Mouse (Mus musculus) right cerebral cortex, postnatal 10 days (tissue): ENCODE results near the gene Gimap3.

Experiments used
- DNase-seq, 2 experiments: peaks; one replicate each; pipeline ENCODE4 v3.0.0; 2021; ENCODE audit warnings: low spot score in 2 of 2

Gimap3 gene

DNA sequence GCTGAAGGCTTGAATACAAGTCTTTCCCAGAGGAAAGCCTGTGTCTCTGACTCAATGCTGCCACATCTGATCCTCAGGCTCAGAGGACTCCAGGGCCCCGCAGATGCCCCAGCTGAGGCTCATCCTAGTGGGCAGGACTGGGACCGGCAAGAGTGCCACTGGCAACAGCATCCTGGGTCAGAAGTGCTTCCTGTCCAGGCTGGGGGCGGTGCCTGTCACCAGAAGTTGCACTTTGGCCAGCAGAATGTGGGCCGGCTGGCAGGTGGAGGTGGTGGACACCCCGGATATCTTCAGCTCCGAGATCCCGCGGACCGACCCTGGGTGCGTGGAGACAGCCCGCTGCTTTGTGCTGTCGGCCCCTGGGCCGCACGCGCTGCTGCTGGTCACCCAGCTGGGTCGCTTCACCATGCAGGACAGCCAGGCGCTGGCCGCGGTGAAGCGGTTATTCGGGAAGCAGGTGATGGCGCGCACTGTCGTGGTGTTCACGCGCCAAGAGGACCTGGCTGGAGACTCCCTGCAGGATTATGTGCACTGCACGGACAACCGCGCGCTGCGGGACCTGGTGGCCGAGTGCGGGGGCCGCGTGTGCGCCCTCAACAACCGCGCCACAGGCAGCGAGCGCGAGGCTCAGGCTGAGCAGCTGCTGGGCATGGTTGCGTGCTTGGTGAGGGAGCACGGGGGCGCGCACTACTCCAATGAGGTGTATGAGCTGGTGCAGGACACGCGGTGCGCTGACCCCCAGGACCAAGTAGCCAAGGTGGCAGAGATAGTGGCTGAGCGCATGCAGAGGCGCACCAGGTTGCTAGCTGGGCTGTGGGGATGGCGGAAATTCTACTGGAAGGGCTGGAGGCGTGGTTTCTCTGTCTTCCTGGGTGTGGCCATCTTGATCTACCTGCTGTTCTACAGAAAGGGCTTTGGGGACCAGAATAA is 28.0 kb downstream of the Gimap3 start:
- DNase-seq = peak; percentile 35 to 37

DNA sequence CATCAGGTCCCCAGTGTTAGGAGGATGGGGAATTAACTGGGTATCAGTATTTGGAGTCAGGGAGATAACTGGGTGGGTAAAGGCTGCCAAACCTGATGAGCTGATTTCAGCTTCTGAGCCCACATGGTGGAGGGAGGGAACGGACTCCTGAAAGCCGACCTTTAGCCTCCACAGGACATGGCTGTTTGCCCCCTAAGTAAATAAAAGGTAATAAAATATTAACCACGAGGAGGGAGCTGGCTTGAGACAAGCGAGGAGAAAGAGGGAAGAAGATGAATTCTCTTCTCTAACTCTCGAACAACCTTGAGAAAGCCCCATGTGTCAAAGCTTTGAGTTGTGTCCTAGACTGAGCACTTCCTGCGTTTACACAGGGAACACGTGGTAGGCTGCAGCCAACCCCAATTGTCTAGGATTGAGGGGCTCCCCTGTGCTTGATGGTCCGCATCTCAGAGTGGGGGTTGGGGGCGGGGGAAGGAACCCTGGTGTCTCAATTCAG is 28.9 kb downstream of the Gimap3 start:
- DNase-seq = no peak

DNA sequence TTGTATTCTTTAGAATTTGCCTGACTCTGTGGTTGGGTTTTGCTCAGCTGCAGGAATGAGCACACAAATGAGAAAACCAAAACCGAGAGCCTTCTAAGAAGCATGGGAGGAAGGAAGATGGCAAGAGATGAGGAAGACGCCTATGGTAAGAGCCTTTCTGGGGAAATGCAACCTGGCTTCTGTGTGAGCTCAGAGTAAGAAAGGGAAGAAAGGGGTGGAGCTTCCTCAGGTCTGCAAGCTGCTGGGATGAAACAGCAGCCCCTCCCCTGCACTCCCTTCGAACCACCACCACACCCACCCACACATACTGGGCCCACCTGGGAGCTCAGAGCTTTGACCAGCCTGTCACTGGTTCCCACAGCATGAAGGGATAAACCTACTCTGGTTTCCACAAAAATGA is 29.4 kb downstream of the Gimap3 start:
- DNase-seq = no peak

DNA sequence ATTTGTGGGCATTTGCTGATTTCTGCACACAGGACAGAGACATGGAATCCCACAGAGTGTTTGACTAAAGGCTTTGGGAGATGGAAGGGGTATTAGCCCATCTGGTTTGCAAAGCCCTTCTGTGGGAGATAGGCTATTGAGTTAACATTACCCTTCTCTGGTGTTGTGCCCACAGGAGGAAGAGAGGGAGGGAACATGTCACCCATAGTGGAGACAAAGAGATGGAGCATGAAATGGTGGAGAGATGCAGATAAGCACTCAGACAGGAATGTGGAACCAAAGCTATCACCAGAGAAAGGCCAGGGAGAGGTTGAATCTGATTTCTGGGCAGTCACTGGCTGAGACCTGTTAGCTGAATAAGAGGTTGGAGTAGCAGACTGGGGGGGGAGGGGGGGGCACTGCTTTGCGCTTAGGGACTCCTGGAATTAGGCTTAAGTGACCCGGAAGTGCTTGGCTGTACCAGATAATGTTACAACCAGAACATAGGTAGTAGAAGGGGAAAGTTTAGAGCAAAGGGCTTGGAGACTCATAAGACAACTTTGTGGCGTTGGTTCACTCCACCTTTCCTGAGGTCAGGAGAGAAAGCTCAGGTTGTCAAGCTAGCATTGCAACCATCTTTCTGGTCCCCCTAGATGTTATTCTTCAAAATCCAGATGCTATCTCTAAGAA is 30.0 kb downstream of the Gimap3 start:
- no peak for DNase-seq

DNA sequence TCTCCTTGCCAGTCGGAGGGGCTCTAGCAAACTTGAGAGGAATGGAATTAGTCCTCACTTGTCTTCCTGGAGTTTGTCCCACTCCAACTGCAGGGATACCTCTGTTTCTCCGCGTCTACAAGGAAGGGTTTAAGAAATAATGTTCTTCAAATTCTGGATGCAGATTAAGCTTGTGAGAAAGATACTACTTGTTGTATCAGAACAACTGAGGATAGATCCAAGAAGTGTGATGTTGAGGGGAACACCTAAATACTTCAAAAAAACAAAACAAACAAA is 30.9 kb downstream of the Gimap3 start:
- DNase-seq = no peak

DNA sequence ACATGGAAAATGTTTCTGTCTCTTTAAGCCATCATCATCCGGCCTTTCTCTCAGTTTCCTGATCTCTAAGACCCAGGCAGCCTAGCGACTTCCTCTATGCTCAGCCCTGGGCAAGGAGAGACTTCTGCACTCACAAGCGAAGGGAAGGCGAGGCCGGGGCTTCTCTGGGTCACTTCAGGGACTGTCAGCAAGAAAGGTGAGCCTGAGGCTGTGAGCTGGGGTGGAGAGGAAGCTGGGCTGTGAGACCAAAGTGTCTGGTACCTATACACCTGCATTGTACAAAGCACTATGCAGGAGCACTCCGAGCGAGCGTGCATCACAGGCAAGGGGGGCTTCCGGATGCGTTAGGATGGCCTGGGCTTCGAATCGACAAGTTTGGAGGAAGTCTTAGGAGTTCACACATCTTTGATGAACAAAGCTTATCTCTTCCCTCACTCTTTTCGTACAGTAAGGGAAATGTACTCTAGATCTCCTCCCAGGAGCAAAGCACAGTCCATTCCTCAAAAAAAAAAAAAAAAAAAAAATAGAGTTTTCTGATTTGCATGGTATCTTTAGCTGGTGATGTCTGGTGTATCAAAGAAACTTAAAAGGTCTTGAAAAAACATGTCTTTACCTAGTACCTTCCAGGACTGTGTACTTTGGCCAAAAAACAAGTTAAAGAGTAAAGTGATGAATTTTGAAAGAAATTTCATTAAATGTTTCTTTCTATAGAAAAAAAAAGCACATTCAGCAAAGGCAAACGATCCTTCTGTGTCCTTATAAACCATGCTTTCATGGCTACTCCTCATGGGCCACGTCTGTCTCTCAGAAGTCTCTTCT is 31.5 kb downstream of the Gimap3 start, which contains the start of gene Gimap1:
TSS of gene Gimap1 (plus strand) at position 94 of the 819 bp plus-strand sequence.
- DNase-seq = no peak

DNA sequence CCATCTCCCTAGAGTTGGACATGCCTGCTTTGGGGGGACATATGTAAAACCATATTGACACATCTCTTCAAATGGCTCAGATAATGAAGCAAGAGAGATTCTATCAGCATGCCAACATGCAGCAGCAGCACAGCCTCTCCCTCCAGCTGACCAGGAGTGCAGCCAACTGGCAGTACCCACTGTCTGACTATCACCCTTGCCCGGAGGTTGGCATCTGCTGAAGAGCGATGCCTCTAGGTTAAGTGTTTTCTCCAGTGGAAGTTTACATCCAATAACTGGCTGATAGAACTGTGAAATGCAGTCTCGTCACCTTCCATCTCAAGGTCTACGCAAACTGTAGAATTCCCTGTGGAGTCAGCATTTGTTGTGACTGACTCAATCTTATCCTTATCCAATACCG is 33.0 kb downstream of the Gimap3 start:
- DNase-seq = no peak

DNA sequence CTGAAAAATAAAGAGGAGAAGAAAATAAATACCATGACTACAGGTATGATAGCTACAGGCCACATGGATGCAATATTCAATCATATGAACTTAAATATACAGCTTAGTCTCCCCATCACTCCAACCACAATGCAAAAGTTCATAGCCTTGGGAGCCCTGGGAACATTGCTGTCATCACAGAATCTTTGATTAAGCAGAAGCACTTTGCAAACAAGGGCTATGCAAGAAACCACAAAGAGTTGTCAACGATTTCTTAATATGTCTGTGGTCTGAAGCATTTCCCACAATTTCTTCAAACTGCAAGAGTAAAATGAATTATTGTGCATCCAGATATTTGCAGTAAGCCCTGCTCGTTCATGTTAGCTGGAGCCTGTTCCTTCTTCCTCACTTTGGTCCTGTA is 33.6 kb downstream of the Gimap3 start:
- DNase-seq = no peak

DNA sequence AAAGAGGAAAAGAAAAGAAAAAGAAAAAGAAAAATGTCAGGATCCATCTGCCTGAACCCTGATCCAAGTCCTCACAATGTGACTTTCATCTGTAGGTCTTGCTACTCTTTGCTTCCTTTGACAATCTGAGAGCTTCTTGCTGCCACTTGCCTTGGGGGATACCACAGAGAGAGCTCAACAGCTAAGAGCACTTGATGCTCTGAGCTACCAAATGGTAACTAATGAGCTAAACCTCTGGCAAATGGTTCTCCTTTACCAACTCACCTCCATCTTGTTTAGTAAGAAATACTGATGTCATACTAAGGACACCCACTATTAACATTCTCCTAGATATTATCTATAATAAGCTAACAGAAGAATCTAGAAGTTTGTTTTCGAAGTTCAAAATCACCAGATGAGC is 37.0 kb downstream of the Gimap3 start:
- DNase-seq = no peak

DNA sequence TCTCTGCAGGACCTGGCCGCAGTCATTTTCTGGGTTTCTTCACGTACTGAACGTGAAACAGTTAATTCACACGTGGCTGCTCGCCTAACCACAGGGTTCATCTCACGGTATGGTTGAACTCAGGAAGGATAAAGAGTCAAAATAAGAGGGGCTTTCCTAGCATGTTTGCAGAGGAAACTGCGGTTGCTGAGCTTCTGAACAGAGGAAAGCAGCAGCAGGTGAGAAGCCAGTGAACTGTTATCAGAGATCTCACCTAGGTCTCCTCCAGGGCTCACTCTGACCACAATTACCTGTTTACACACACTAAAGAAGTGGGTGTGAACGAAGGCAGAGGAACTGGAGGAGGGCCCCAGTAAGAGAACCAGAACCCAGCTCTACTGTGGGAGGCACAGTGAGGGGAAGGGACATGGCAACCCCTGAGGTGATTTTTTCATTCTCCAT is 37.8 kb downstream of the Gimap3 start:
- DNase-seq = no peak

DNA sequence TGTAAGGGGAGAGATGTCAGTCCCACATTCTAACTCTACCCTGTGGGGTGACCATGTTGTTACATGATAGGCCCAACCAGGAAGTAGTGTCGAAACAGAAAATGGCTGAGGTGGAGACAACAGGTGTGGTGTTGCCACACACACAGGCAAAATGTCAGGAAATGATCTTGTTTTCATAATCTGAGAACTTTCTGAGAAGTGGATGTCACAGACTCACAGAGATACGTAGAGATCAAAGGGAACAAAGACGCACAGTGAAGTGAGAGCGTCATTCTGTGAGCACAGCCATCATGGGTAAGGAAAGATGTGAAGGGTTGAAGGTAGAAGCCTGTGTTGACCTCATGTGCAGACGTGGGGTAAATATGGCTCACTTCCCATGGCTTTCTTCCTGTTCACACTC is 42.9 kb downstream of the Gimap3 start:
- no peak for DNase-seq

DNA sequence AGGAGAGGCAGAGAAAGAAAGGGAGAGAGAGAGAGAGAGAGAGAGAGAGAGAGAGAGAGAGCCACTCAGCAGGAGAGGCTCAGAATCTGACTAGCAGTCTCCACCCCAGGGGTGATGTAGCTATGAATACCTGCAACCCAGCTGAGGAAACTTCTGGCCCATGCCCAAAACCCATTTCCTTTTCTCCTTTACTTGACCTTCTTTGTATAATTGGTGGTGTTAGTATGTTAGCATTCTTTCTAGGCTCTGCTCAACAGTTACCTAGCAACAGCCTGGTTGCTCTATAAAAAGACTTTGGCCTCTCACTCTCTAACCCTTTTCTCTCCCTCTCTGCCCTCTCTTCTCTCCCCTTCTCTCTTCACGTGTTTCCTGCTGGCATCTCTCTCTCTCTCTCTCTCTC is 45.2 kb downstream of the Gimap3 start:
- DNase-seq = peak; percentile 31 to 44

DNA sequence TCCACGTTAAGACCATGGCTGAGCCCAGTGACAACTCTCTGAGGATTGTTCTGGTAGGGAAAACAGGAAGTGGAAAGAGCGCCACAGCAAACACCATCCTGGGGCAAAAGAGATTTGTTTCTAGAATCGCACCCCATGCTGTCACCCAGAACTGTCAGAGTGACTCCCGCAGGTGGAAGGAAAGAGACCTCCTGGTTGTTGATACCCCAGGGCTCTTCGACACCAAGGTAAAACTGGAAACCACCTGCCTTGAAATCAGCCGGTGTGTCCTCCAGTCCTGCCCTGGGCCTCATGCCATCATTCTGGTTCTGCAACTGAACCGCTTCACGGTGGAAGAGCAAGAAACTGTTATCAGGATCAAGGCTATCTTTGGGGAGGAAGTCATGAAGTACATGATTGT is 47.2 kb downstream of the Gimap3 start:
- no peak for DNase-seq

DNA sequence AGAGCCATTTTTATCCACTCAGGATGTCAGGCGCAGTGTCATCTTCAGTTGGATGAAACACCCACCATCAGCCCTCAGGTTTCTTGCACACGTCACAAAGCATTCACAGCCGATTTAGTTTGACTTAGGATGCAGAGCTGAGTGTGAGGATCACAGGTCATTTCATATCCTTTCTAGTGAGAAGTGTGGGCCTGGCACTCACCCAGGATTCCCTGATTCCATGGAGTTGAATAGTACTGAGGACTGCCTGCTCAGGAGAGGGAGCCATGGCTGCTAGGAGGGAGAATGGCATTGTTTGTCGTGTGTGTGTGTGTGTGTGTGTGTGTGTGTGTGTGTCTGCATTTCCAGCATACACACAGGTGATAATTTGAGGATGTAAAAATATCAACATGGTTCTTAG is 50.3 kb downstream of the Gimap3 start:
- DNase-seq = peak in 1 of 2 experiments; percentile 25

DNA sequence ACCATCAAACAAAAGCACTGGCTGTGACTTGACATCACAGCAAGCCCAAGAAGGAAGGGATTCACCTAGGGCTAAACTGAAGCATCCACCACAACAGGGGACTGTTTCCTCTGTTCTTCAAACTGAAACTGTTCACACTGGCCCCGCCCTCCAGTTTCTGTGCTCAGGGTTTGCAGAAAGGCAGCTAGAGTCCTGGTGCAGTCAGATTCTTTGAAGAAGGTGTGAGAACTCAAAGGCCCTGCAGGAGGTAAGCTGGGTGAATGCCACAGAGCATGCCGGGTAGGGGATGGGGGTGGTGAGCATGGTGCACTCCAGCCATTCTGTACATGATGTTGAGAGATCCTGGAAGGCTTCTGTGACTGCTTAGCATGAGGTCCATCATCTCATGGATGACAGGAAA is 52.2 kb downstream of the Gimap3 start, which contains the start of the genes Gm28053 and Gimap7:
TSS of gene Gm28053 (plus strand) at position 153 of the 400 bp plus-strand sequence.
TSS of gene Gimap7 (plus strand) at position 167 of the 400 bp plus-strand sequence.
- DNase-seq = no peak
